Mouse (Mus musculus) limb, embryonic 12.5 days (tissue): ENCODE results near the gene Itm2c. TPM values are rescaled to one million over a fixed set of nuclear protein-coding genes. Genes with fewer than 3 reads are reported as not detected.

ENCODE experiments used
- ATAC-seq: fragments of 200-750 bp; cut with Nextera tagmentation; 2 replicates; pipeline ENCODE4 v1.8.0; 2017; ENCODE audit warnings: low read depth, moderate TSS enrichment; ENCODE audit not compliant: insufficient number of reproducible peaks, insufficient read depth, low FRiP score, low TSS enrichment
- H3K27ac ChIP-seq: fragments of 300-500 bp; sonication (generic); 2 replicates; pipeline ENCODE4 v1.5.1; 2016; ENCODE audit warnings: mild to moderate bottlenecking, moderate library complexity
- H3K27me3 ChIP-seq: fragments of 300-500 bp; sonication (generic); 2 replicates; pipeline ENCODE4 v1.6.1; 2016; ENCODE audit warnings: mild to moderate bottlenecking, moderate library complexity
- H3K36me3 ChIP-seq: fragments of 300-500 bp; sonication (generic); 2 replicates; pipeline ENCODE4 v1.6.1; 2016; ENCODE audit warnings: mild to moderate bottlenecking, moderate library complexity
- H3K4me1 ChIP-seq: fragments of 300-500 bp; sonication (generic); replicated peaks from 2 replicates; pipeline ENCODE4 v1.6.1; 2016
- H3K4me2 ChIP-seq: fragments of 300-500 bp; sonication (generic); 2 replicates; pipeline ENCODE4 v1.6.1; 2016; ENCODE audit warnings: mild to moderate bottlenecking, moderate library complexity
- H3K4me3 ChIP-seq: fragments of 300-500 bp; sonication (generic); replicated peaks from 2 replicates; pipeline ENCODE4 v1.5.1; 2016; ENCODE audit warnings: mild to moderate bottlenecking
- H3K9ac ChIP-seq: fragments of 300-500 bp; sonication (generic); replicated peaks from 2 replicates; pipeline ENCODE4 v1.6.1; 2016; ENCODE audit warnings: mild to moderate bottlenecking, moderate library complexity
- H3K9me3 ChIP-seq: fragments of 300-500 bp; sonication (generic); 2 replicates; pipeline ENCODE4 v1.6.1; 2016; ENCODE audit warnings: mild to moderate bottlenecking, moderate library complexity
- WGBS: fragments of 180-500 bp; shearing (Covaris S2); methylation state at CpG from one replicate; pipeline ENCODE4 v1.1.7; 2016; 5-methylcytosine and 5-hydroxymethylcytosine counted together
- polyA plus RNA-seq: library from polyadenylated mRNA; unstranded; fragments of >200 nt; fragmentation: Nextera tagmentation; extraction: Ambion mirVana; gene quantifications from 2 replicates; pipeline ENCODE4 v1.2.1, GENCODE M21; 2016

The Itm2c gene
- polyA plus RNA-seq, 1 experiment from 2014 or later: 214 TPM

GRCm38 (mm10) chr1:85870546-85870945, 23.5 kb upstream of the Itm2c start:
- WGBS: 80% methylated on average over 2 of the region's 2 CpGs
- peaks cover 17% of the 10 kb centered on the region for H3K9me3 ChIP-seq

GRCm38 (mm10) chr1:85882003-85882402, 12.1 kb upstream of the Itm2c start:
- no peak for ATAC-seq
- Histone ChIP-seq H3K36me3 (no peaks in the 10 kb centered on the region), H3K27me3 (no peaks in the 10 kb centered on the region), H3K4me2 (no peak overlapping the region), H3K9me3 (peaks cover 47% of the 10 kb centered on the region), H3K4me3 (no peak overlapping the region), H3K4me1 (no peaks in the 10 kb centered on the region), H3K27ac (no peak overlapping the region), H3K9ac (no peak overlapping the region)
- WGBS: 93% methylated on average over 12 of the region's 12 CpGs

More at GRCm38 (mm10) chr1:85870546-85870945, 23.5 kb upstream of the Itm2c start:
- ATAC-seq: no peak
- Histone ChIP-seq H3K4me2 (no peak overlapping the region), H3K4me3 (no peak overlapping the region), H3K27ac (no peak overlapping the region), H3K4me1 (no peaks in the 10 kb centered on the region), H3K9ac (no peak overlapping the region), H3K36me3 (no peaks in the 10 kb centered on the region), H3K27me3 (no peaks in the 10 kb centered on the region)

- H3K9me3 ChIP-seq: peaks cover 14% of the 10 kb centered on the region; the same call in 1 of the 2 replicates
- no peak overlapping the region for H3K9ac ChIP-seq
- H3K4me2 ChIP-seq: no peak overlapping the region
- no peak for ATAC-seq
- no peaks in the 10 kb centered on the region for H3K27me3 ChIP-seq
- no peak overlapping the region for H3K4me3 ChIP-seq
- H3K27ac ChIP-seq: no peak overlapping the region
- 79% methylated on average over 7 of the region's 7 CpGs for WGBS
- no peaks in the 10 kb centered on the region for H3K4me1 ChIP-seq
- H3K36me3 ChIP-seq: no peaks in the 10 kb centered on the region
Observed at GRCm38 (mm10) chr1:85887221-85887620, 6.9 kb upstream of the Itm2c start.

- Histone ChIP-seq H3K27ac (peak overlapping the region; percentile 95), H3K9ac (peak overlapping the region; percentile 83), H3K27me3 (no peaks in the 10 kb centered on the region), H3K36me3 (no peaks in the 10 kb centered on the region), H3K4me1 (peaks cover 49% of the 10 kb centered on the region), H3K4me2 (peak overlapping the region; percentile 74), H3K9me3 (no peaks in the 10 kb centered on the region), H3K4me3 (peak overlapping the region; percentile 75)
- ATAC-seq: peak; percentile 52
- 1% methylated on average over 30 of the region's 30 CpGs for WGBS
Observed at GRCm38 (mm10) chr1:85894748-85895360, 773 bp downstream of the Itm2c start.

- H3K4me3 ChIP-seq: peak overlapping the region; percentile 75
- H3K9ac ChIP-seq: peak overlapping the region; percentile 83
- peak overlapping the region; percentile 95 for H3K27ac ChIP-seq
- WGBS: under 1% methylated on average over 15 of the region's 15 CpGs
- no peaks in the 10 kb centered on the region for H3K36me3 ChIP-seq
- H3K4me1 ChIP-seq: peaks cover 55% of the 10 kb centered on the region
- H3K9me3 ChIP-seq: no peaks in the 10 kb centered on the region
- peak; percentile 76 for ATAC-seq
- peak overlapping the region; percentile 74 for H3K4me2 ChIP-seq
- no peaks in the 10 kb centered on the region for H3K27me3 ChIP-seq
Observed at GRCm38 (mm10) chr1:85895391-85895837, 1.3 kb downstream of the Itm2c start.

- Histone ChIP-seq H3K36me3 (no peaks in the 10 kb centered on the region), H3K4me2 (peak overlapping the region; percentile 74), H3K9me3 (no peaks in the 10 kb centered on the region), H3K9ac (peak overlapping the region; percentile 83; the same call in 1 of the 2 replicates), H3K4me3 (peak overlapping the region; percentile 75), H3K4me1 (peaks cover 62% of the 10 kb centered on the region), H3K27ac (peak overlapping the region; percentile 95), H3K27me3 (no peaks in the 10 kb centered on the region)
- WGBS: 76% methylated on average over 5 of the region's 5 CpGs
- no peak for ATAC-seq
Observed at GRCm38 (mm10) chr1:85896110-85896509, 2.0 kb downstream of the Itm2c start.

GRCm38 (mm10) chr1:85896781-85897700, 3.0 kb downstream of the Itm2c start:
- ATAC-seq: no peak
- no peaks in the 10 kb centered on the region for H3K9me3 ChIP-seq
- peak overlapping the region; percentile 74 for H3K4me2 ChIP-seq
- H3K9ac ChIP-seq: no peak overlapping the region
- H3K27ac ChIP-seq: peak overlapping the region; percentile 18; the same call in 1 of the 2 replicates
- WGBS: 64% methylated on average over 12 of the region's 12 CpGs
- H3K36me3 ChIP-seq: no peaks in the 10 kb centered on the region
- peaks cover 68% of the 10 kb centered on the region for H3K4me1 ChIP-seq
- peak overlapping the region; percentile 12; the same call in 1 of the 2 replicates for H3K4me3 ChIP-seq
- H3K27me3 ChIP-seq: no peaks in the 10 kb centered on the region

- Histone ChIP-seq H3K4me2 (peak overlapping the region; percentile 74), H3K36me3 (peaks cover 8% of the 10 kb centered on the region)
- ATAC-seq: no peak
Observed at GRCm38 (mm10) chr1:85897901-85898760, 4.0 kb downstream of the Itm2c start.

GRCm38 (mm10) chr1:85898761-85899387, 4.8 kb downstream of the Itm2c start:
- H3K9ac ChIP-seq: no peak overlapping the region
- H3K27me3 ChIP-seq: no peaks in the 10 kb centered on the region
- peak overlapping the region; percentile 74; the same call in 1 of the 2 replicates for H3K4me2 ChIP-seq
- H3K9me3 ChIP-seq: no peaks in the 10 kb centered on the region
- peak overlapping the region; percentile 29; the same call in 1 of the 2 replicates for H3K27ac ChIP-seq
- 50% methylated on average over 12 of the region's 12 CpGs for WGBS
- no peak for ATAC-seq
- H3K4me3 ChIP-seq: no peak overlapping the region
- peaks cover 68% of the 10 kb centered on the region for H3K4me1 ChIP-seq
- H3K36me3 ChIP-seq: peaks cover 16% of the 10 kb centered on the region

More at GRCm38 (mm10) chr1:85897901-85898760, 4.0 kb downstream of the Itm2c start:
- WGBS: 23% methylated on average over 8 of the region's 8 CpGs
- Histone ChIP-seq H3K27me3 (no peaks in the 10 kb centered on the region), H3K4me1 (peaks cover 72% of the 10 kb centered on the region), H3K4me3 (peak overlapping the region; percentile 12; the same call in 1 of the 2 replicates), H3K9ac (0 out of 2 replicates have a peak overlapping the region, but pooled peaks have one; percentile 23), H3K9me3 (no peaks in the 10 kb centered on the region), H3K27ac (peak overlapping the region; percentile 18; the same call in 1 of the 2 replicates)

- ATAC-seq: no peak
- peaks cover 21% of the 10 kb centered on the region for H3K36me3 ChIP-seq
- H3K9me3 ChIP-seq: no peaks in the 10 kb centered on the region
- H3K9ac ChIP-seq: no peak overlapping the region
- H3K4me2 ChIP-seq: no peak overlapping the region
- no peaks in the 10 kb centered on the region for H3K27me3 ChIP-seq
- no peak overlapping the region for H3K4me3 ChIP-seq
- H3K27ac ChIP-seq: 0 out of 2 replicates have a peak overlapping the region, but pooled peaks have one; percentile 29
- peaks cover 66% of the 10 kb centered on the region for H3K4me1 ChIP-seq
Observed at GRCm38 (mm10) chr1:85899388-85899761, 5.3 kb downstream of the Itm2c start.
